Mouse (Mus musculus) embryonic fibroblast, embryonic 13.5 days (primary cell): ENCODE results near the gene Pde8b.

Experiments used
- CTCF ChIP-seq: IDR thresholded peaks from 2 replicates; pipeline ENCODE4 v1.5.1; 2011; ENCODE audit warnings: mild to moderate bottlenecking, control low read depth, low read length, moderate library complexity, borderline replicate concordance; ENCODE audit not compliant: insufficient read depth
- POLR2A ChIP-seq: IDR thresholded peaks from 2 replicates; pipeline ENCODE4 v1.6.1; 2011; ENCODE audit warnings: low read depth, mild to moderate bottlenecking, control low read depth, low read length, moderate library complexity

DNA sequence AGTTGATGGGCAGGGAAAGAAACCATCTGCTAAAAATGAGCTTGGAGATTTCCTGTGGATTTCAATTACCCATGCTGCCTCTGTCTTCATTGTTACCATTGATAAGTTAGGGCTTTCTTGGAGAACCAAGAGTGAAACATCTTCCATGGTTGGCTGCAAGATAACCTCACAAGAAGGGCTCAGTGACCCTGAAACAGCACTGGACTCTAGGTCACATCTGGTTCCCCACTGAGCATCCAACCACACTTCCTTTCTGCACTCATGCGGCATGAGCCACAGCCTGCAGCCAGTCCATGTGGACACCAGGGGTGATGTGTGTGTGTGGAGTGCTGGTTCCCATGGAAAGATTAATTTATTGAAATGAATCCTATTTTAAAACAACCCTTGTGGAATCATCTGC is 119.1 kb downstream of the Pde8b start:
- TF ChIP-seq CTCF (no peak), POLR2A (no peak)
